In genomic region chr16:57132326-57132725, GRCm38 (mm10) we compare ENCODE assay signal across 25 mouse cellular contexts.
"Had no signal": no experiment of that assay in that cellular context is flagged by ENCODE, and none has a peak within 500 bp of the region (broad histone marks: within the 10 kb centered on the region; RNA-seq: fewer than 3 reads in every experiment).

No protein-coding gene starts in this region.

- DNase-seq: gastrocnemius, adult 2 months; gastrocnemius, postnatal 10 days; gastrocnemius, postnatal 25 days; heart, adult 11 months; heart, adult 2 months; heart, postnatal 14 days; heart, postnatal 36 days; kidney, adult 11 months; kidney, adult 2 months; kidney, adult 9 months; kidney, postnatal 14 days; kidney, postnatal 36 days; layer of hippocampus, adult 9-11 months; layer of hippocampus, postnatal 36 days; liver had no signal

- H3K4me2 ChIP-seq: heart, embryonic 11.5 days; heart, embryonic 13.5 days; heart, embryonic 15.5 days; hindbrain, embryonic 13.5 days; hindbrain, embryonic 15.5 days; kidney, embryonic 15.5 days; limb, embryonic 12.5 days had no signal

- ATAC-seq: intestine, embryonic 16.5 days had no signal

- H3K9me3 ChIP-seq: heart, embryonic 13.5 days; heart, embryonic 15.5 days; hindbrain, embryonic 13.5 days; hindbrain, embryonic 15.5 days; kidney, embryonic 15.5 days; limb, embryonic 10.5 days; limb, embryonic 12.5 days had no signal

- H3K27ac ChIP-seq: gastrocnemius, adult 2 months; heart, adult 2 months; heart, embryonic 13.5 days; heart, embryonic 15.5 days; hindbrain, embryonic 13.5 days; hindbrain, embryonic 15.5 days; kidney, embryonic 15.5 days; kidney, postnatal 0 days; limb, embryonic 10.5 days; limb, embryonic 12.5 days had no signal

- H3K4me3 ChIP-seq: gastrocnemius, adult 2 months; heart, adult 2 months; heart, embryonic 13.5 days; heart, embryonic 15.5 days; hindbrain, embryonic 13.5 days; hindbrain, embryonic 15.5 days; kidney, embryonic 15.5 days; limb, embryonic 10.5 days; limb, embryonic 12.5 days had no signal

- H3K4me1 ChIP-seq: limb, embryonic 10.5 days; limb, embryonic 12.5 days had no signal

- H3K9ac ChIP-seq: heart, embryonic 13.5 days; heart, embryonic 15.5 days; hindbrain, embryonic 13.5 days; hindbrain, embryonic 15.5 days; kidney, embryonic 15.5 days; limb, embryonic 12.5 days had no signal

- H3K27me3 ChIP-seq: heart, embryonic 13.5 days; heart, embryonic 15.5 days; hindbrain, embryonic 13.5 days; hindbrain, embryonic 15.5 days; kidney, embryonic 15.5 days; limb, embryonic 12.5 days had no signal
